Mouse (Mus musculus): Measurements from ENCODE around the gene Cbx7. TPM values are rescaled to one million over a fixed set of nuclear protein-coding genes. Genes with fewer than 3 reads are reported as not detected.

Gene Cbx7
- polyA plus RNA-seq, 1 experiment from 2014 or later = 3.2 TPM

DNA sequence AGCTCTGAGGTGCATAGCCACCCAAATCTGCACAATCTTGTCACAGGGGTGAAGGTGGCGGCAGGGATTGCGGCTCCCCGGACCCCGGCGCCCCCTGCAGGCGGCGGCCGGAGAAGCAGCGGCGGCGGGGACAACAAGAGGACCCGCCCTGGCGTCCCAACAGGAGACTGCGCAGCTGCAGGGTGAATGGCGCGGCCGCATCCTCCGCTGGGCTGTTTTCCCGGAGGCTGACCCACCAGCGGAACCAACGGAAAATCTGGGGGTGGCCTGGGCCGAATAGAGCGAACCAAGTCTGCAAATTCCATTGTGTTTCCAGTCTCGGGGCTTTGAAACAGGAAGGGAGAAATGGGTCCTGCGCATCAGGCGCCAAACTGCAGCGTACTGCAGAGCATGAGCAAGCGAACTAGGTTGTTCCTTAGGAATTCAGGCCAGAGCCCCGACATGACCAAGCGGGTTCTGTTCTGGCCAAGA, 87.5 kb downstream of the Cbx7 start:
- Histone ChIP-seq H3K36me3 (no peaks in the 10 kb centered on the region), H3K9me3 (no peaks in the 10 kb centered on the region), H3K27ac (peak overlapping the region; percentile 76), H3K27me3 (no peaks in the 10 kb centered on the region), H3K4me1 (peaks cover 9% of the 10 kb centered on the region), H3K4me2 (replicated peaks) (peak overlapping the region; percentile 61), H3K9ac (peak overlapping the region; percentile 45), H3K4me3 (peak overlapping the region; percentile 39)
- 0% methylated on average over 30 of the region's 30 CpGs for WGBS
- peak; percentile 93 for ATAC-seq (ENCODE audit: insufficient number of reproducible peaks, insufficient read depth, low FRiP score, low TSS enrichment)

- Histone ChIP-seq H3K36me3 (no peaks in the 10 kb centered on the region), H3K27me3 (no peaks in the 10 kb centered on the region), H3K4me2 (replicated peaks) (peak overlapping the region; percentile 61), H3K27ac (no peak overlapping the region), H3K4me3 (peak overlapping the region; percentile 39), H3K9ac (peak overlapping the region; percentile 45), H3K9me3 (no peaks in the 10 kb centered on the region), H3K4me1 (peaks cover 9% of the 10 kb centered on the region)
- WGBS = 25% methylated on average over 19 of the region's 19 CpGs
- no peak for ATAC-seq (ENCODE audit: insufficient number of reproducible peaks, insufficient read depth, low FRiP score, low TSS enrichment)
Observed at GRCm38 (mm10) chr15:79882623-79883267, 88.2 kb downstream of the Cbx7 start.

DNA sequence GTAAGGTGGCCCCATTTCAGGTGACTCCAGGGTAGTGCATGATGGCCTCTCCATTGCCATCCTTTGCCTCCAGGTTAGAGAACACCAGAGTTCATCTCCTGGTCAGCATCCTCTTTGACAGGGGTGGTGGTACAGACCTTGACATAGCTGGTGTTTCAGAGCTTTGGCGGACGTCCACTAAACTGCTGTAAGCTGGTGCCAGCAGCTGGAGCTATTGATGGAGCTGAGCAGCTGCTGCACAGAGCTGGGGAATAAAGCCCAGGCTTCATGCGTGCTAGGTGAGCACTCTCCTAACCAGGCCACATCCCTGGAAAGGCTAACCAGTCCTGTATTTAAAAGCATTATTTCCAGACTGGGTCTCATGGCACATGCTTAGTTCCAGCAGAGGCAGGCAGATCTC, 90.4 kb downstream of the Cbx7 start:
- H3K9me3 ChIP-seq = no peaks in the 10 kb centered on the region
- peaks cover 9% of the 10 kb centered on the region for H3K4me1 ChIP-seq
- no peak overlapping the region for H3K4me3 ChIP-seq
- no peak overlapping the region for H3K9ac ChIP-seq
- no peak for ATAC-seq (ENCODE audit: insufficient number of reproducible peaks, insufficient read depth, low FRiP score, low TSS enrichment)
- no peaks in the 10 kb centered on the region for H3K36me3 ChIP-seq
- no peak overlapping the region for H3K27ac ChIP-seq
- no peaks in the 10 kb centered on the region for H3K27me3 ChIP-seq
- no peak overlapping the region for H3K4me2 ChIP-seq (replicated peaks)
- 80% methylated on average over 3 of the region's 3 CpGs for WGBS

DNA sequence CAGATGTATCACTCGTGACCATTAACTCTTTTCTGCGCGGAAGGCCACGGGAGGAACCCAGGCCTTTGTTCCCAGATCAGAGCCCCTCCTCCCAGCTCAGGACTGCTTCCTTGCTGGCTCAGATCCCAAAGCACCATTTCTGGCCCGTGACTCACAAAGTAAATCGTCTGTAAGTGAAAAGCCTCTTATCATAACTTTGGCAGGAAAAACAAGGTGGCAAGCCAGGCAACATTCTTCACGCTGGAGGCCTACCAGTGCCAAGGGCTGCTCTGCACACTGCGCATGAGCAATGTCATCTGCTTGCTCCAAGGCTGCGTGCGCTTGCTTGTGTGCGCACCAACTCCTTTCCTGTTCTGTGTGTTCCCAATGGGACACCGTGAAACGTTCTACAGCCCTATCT, 91.6 kb downstream of the Cbx7 start:
- ATAC-seq (ENCODE audit: insufficient number of reproducible peaks, insufficient read depth, low FRiP score, low TSS enrichment) = no peak
- no peaks in the 10 kb centered on the region for H3K27me3 ChIP-seq
- H3K36me3 ChIP-seq = no peaks in the 10 kb centered on the region
- no peak overlapping the region for H3K4me3 ChIP-seq
- peaks cover 9% of the 10 kb centered on the region for H3K4me1 ChIP-seq
- peak overlapping the region; percentile 69 for H3K27ac ChIP-seq
- no peaks in the 10 kb centered on the region for H3K9me3 ChIP-seq
- H3K9ac ChIP-seq = no peak overlapping the region
- 54% methylated on average over 13 of the region's 13 CpGs for WGBS
- no peak overlapping the region for H3K4me2 ChIP-seq (replicated peaks)

DNA sequence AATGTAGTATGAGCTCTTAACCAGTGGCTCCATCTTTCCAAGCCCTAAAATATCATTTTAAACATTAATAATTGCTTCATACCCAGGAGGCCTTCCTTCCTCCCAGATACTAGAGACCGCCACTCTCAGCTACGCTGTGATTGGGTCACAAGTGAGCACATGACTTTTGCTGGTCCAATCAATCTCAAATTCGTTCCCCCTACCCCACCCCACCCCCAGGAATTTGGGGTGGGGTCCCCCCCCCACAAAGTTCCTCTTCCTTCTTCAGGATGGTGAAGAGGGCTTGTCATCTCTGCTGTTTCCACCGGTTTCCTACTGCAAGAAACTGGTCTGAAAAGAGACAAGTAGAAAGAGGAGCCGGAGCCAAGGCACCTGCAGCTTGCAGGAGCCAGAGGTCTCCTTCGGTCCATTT, 92.2 kb downstream of the Cbx7 start:
- no peak for ATAC-seq (ENCODE audit: insufficient number of reproducible peaks, insufficient read depth, low FRiP score, low TSS enrichment)

GRCm38 (mm10) chr15:79875261-79875995, 95.5 kb downstream of the Cbx7 start:
- WGBS = 90% methylated on average over 18 of the region's 18 CpGs
- ATAC-seq (ENCODE audit: insufficient number of reproducible peaks, insufficient read depth, low FRiP score, low TSS enrichment) = no peak
- H3K9ac ChIP-seq = no peak overlapping the region
- H3K27me3 ChIP-seq = no peaks in the 10 kb centered on the region
- no peaks in the 10 kb centered on the region for H3K36me3 ChIP-seq
- no peaks in the 10 kb centered on the region; the same call in 1 of the 2 replicates for H3K4me1 ChIP-seq
- no peak overlapping the region for H3K27ac ChIP-seq
- no peaks in the 10 kb centered on the region for H3K9me3 ChIP-seq
- H3K4me3 ChIP-seq = no peak overlapping the region
- H3K4me2 ChIP-seq (replicated peaks) = no peak overlapping the region

More for the DNA sequence above, 92.2 kb downstream of the Cbx7 start:
- 71% methylated on average over 6 of the region's 6 CpGs for WGBS
- H3K4me2 ChIP-seq (replicated peaks) = no peak overlapping the region
- H3K27ac ChIP-seq = peak overlapping the region; percentile 69
- H3K36me3 ChIP-seq = no peaks in the 10 kb centered on the region
- no peaks in the 10 kb centered on the region for H3K27me3 ChIP-seq
- H3K4me1 ChIP-seq = peaks cover 9% of the 10 kb centered on the region
- H3K9me3 ChIP-seq = no peaks in the 10 kb centered on the region
- H3K9ac ChIP-seq = no peak overlapping the region
- H3K4me3 ChIP-seq = no peak overlapping the region

- H3K4me2 ChIP-seq (replicated peaks) = no peak overlapping the region
- no peaks in the 10 kb centered on the region for H3K27me3 ChIP-seq
- H3K4me3 ChIP-seq = no peak overlapping the region
- 0 out of 2 replicates have a peak, but pooled peaks cover 4% of the 10 kb centered on the region for H3K9me3 ChIP-seq
- no peaks in the 10 kb centered on the region for H3K36me3 ChIP-seq
- no peak overlapping the region for H3K9ac ChIP-seq
- no peaks in the 10 kb centered on the region for H3K4me1 ChIP-seq
- ATAC-seq (ENCODE audit: insufficient number of reproducible peaks, insufficient read depth, low FRiP score, low TSS enrichment) = no peak
- WGBS = 66% methylated on average over 2 of the region's 2 CpGs
- no peak overlapping the region for H3K27ac ChIP-seq
Observed at GRCm38 (mm10) chr15:79873995-79874394, 96.9 kb downstream of the Cbx7 start.

GRCm38 (mm10) chr15:79873545-79873944, 97.4 kb downstream of the Cbx7 start:
- 89% methylated on average over 8 of the region's 8 CpGs for WGBS
- no peaks in the 10 kb centered on the region for H3K4me1 ChIP-seq
- H3K9ac ChIP-seq = no peak overlapping the region
- H3K36me3 ChIP-seq = no peaks in the 10 kb centered on the region
- H3K27me3 ChIP-seq = no peaks in the 10 kb centered on the region
- no peak for ATAC-seq (ENCODE audit: insufficient number of reproducible peaks, insufficient read depth, low FRiP score, low TSS enrichment)
- H3K27ac ChIP-seq = no peak overlapping the region
- no peak overlapping the region for H3K4me3 ChIP-seq
- no peak overlapping the region for H3K4me2 ChIP-seq (replicated peaks)
- 0 out of 2 replicates have a peak, but pooled peaks cover 4% of the 10 kb centered on the region for H3K9me3 ChIP-seq

GRCm38 (mm10) chr15:79867260-79868002, 103.5 kb downstream of the Cbx7 start:
- Histone ChIP-seq H3K4me1 (no peaks in the 10 kb centered on the region), H3K36me3 (no peaks in the 10 kb centered on the region), H3K27me3 (no peaks in the 10 kb centered on the region), H3K4me2 (replicated peaks) (no peak overlapping the region), H3K9me3 (0 out of 2 replicates have a peak, but pooled peaks cover 4% of the 10 kb centered on the region), H3K4me3 (no peak overlapping the region), H3K9ac (no peak overlapping the region), H3K27ac (no peak overlapping the region)
- no peak for ATAC-seq (ENCODE audit: insufficient number of reproducible peaks, insufficient read depth, low FRiP score, low TSS enrichment)
- 77% methylated on average over 3 of the region's 3 CpGs for WGBS
